Comparison of ENCODE assay signal across 8 mouse cellular contexts in the genomic region with DNA sequence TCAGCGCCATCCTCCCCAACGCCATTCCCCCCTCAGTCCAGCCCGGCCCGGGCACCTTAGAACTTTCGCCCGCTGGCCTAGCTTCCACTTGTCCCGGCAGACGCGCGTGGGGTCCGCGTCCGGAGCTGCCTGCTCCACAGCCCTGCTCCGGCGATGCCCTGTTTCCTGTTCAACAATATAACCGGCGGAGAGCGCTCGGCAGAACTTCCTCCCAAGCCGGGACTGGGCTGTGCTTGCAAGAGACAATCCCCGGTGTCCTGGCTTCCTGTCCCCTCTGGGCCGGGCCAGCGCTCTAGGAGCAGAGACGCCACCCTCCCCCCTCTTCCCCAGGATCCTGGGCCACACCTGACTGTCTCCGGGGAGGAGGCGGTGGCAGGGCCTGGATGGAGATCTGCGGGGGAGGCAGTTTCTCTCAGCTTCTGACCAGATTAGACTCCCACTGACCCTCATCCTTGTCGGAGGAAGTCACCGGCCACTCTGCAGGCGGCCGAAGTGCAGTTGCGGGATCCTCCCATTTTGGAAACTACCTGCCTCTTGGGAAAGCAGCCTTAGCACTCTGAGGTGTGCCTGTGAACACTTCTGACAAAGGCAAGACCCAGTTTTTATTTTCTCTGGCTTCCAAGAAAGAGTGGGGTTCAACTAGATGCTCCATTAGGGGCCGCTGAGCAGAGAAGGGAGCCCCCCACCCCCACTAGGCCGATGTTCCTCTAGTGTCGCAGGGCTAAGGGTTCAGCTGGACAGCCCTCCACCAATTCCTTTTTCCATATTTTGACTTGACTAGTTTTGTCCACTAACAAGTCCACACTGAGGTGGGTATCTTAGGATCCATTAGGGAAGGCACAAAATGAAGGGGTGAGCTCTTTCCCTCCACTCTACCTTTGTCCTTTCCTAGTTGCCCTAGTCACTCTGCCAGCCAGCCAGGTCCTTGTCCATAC. TPM values are rescaled to one million over a fixed set of nuclear protein-coding genes. Genes with fewer than 3 reads are reported as not detected.
A peak's percentile ranks its signal among the peaks of the same experiment; 100 is the strongest.
DNase-seq lines count a peak whose midpoint lies in the region; ATAC-seq lines count a peak whose summit lies in the region.

TSS of gene Arhgap27 (minus strand) at position 479 of the 935 bp plus-strand sequence.

- H3K4me1 ChIP-seq in embryonic facial prominence, embryonic 10.5 days, result peaks cover 60% of the 10 kb centered on the region
- H3K4me1 ChIP-seq in liver, embryonic 15.5 days (replicated peaks), result peaks cover 45% of the 10 kb centered on the region
- peaks cover 35% of the 10 kb centered on the region for H3K4me1 ChIP-seq in neural tube, embryonic 12.5 days

- H3K9ac ChIP-seq in liver, embryonic 15.5 days, result no peak within 1 kb of the TSS
- H3K9ac ChIP-seq in neural tube, embryonic 12.5 days, result peak within 1 kb of the TSS; percentile 49; the same call in 1 of the 2 replicates

- peaks cover 30% of the 10 kb centered on the region for H3K36me3 ChIP-seq in embryonic facial prominence, embryonic 10.5 days (replicated peaks)
- 0 out of 2 replicates have a peak, but pooled peaks cover 9% of the 10 kb centered on the region for H3K36me3 ChIP-seq in liver, embryonic 15.5 days (replicated peaks)
- peaks cover 16% of the 10 kb centered on the region for H3K36me3 ChIP-seq in neural tube, embryonic 12.5 days

- peak; percentile 52 to 65 for DNase-seq in urinary bladder, adult 18-20 months (ENCODE audit: low spot score in 2 of 2)
- no peak for DNase-seq in urinary bladder, postnatal 10 days (ENCODE audit: low spot score)
- peak; percentile 62 for DNase-seq in embryonic facial prominence, embryonic 10.5 days (ENCODE audit: low spot score)
- peak; percentile 86 to 92 for DNase-seq in heart, adult 9 months (ENCODE audit: low spot score in 2 of 2)
- DNase-seq in kidney, adult 8-10 months, result peak; percentile 80 to 81
- DNase-seq in thymus, postnatal 0 days (ENCODE audit: low spot score), result peak; percentile 60

- peak within 1 kb of the TSS; percentile 80 for H3K27ac ChIP-seq in embryonic facial prominence, embryonic 10.5 days (replicated peaks)
- peak within 1 kb of the TSS; percentile 55; the same call in 1 of the 2 replicates for H3K27ac ChIP-seq in liver, embryonic 15.5 days (replicated peaks)
- no peak within 1 kb of the TSS for H3K27ac ChIP-seq in neural tube, embryonic 12.5 days

- H3K4me3 ChIP-seq in embryonic facial prominence, embryonic 10.5 days, result peak within 1 kb of the TSS; percentile 68
- peak within 1 kb of the TSS; percentile 54 for H3K4me3 ChIP-seq in liver, embryonic 15.5 days (replicated peaks)
- H3K4me3 ChIP-seq in neural tube, embryonic 12.5 days, result peak within 1 kb of the TSS; percentile 28

- peak within 1 kb of the TSS; percentile 80 for H3K4me2 ChIP-seq in liver, embryonic 15.5 days
- peak within 1 kb of the TSS; percentile 87 for H3K4me2 ChIP-seq in neural tube, embryonic 12.5 days (replicated peaks)

- whole genome bisulfite sequencing in embryonic facial prominence, embryonic 10.5 days, result 2% methylated on average over 35 of the region's 35 CpGs
- 2% methylated on average over 35 of the region's 35 CpGs for WGBS in liver, embryonic 15.5 days (ENCODE audit: insufficient replicate concordance)
- 2% methylated on average over 35 of the region's 35 CpGs for WGBS in neural tube, embryonic 12.5 days

- ATAC-seq in liver, embryonic 15.5 days (ENCODE audit: insufficient read depth), result no peak; the same call in 1 of the 2 replicates
- ATAC-seq in neural tube, embryonic 12.5 days (ENCODE audit: low FRiP score, low read depth), result no peak

- H3K9me3 ChIP-seq in embryonic facial prominence, embryonic 10.5 days, result no peaks in the 10 kb centered on the region
- no peaks in the 10 kb centered on the region for H3K9me3 ChIP-seq in liver, embryonic 15.5 days (replicated peaks)
- H3K9me3 ChIP-seq in neural tube, embryonic 12.5 days, result no peaks in the 10 kb centered on the region

- H3K27me3 ChIP-seq in embryonic facial prominence, embryonic 10.5 days (replicated peaks; ENCODE audit: low read depth, poor library complexity, severe bottlenecking), result peaks cover 78% of the 10 kb centered on the region
- peaks cover 66% of the 10 kb centered on the region for H3K27me3 ChIP-seq in liver, embryonic 15.5 days
- H3K27me3 ChIP-seq in neural tube, embryonic 12.5 days (replicated peaks), result peaks cover 67% of the 10 kb centered on the region

RNA-seq across cellular contexts. Expression of gene Arhgap27, which starts in this region (rescaled TPM):
- 5.3 and 5.8 TPM in 2 replicates for polyA plus RNA-seq in embryonic facial prominence, embryonic 10.5 days (2016; fragmentation: Nextera tagmentation; extraction: Ambion mirVana)
- 2.7 and 3.0 TPM in 2 replicates for polyA plus RNA-seq in liver, embryonic 15.5 days (2015; fragmentation: Nextera tagmentation; extraction: Ambion mirVana)
- 5.4 and 6.4 TPM in 2 replicates for polyA plus RNA-seq in neural tube, embryonic 12.5 days (2016; fragmentation: Nextera tagmentation; extraction: Ambion mirVana)
- polyA plus RNA-seq in thymus, postnatal 0 days (2015; fragmentation: Nextera tagmentation; extraction: Ambion mirVana), result 20.0 and 20.4 TPM in 2 replicates
